Mouse (Mus musculus) kidney, adult 18-20 months (tissue): ENCODE results near the gene Crtam.

ENCODE experiments used
- DNase-seq: peaks from one replicate; pipeline ENCODE4 v3.0.0; 2021

The Crtam gene

DNA sequence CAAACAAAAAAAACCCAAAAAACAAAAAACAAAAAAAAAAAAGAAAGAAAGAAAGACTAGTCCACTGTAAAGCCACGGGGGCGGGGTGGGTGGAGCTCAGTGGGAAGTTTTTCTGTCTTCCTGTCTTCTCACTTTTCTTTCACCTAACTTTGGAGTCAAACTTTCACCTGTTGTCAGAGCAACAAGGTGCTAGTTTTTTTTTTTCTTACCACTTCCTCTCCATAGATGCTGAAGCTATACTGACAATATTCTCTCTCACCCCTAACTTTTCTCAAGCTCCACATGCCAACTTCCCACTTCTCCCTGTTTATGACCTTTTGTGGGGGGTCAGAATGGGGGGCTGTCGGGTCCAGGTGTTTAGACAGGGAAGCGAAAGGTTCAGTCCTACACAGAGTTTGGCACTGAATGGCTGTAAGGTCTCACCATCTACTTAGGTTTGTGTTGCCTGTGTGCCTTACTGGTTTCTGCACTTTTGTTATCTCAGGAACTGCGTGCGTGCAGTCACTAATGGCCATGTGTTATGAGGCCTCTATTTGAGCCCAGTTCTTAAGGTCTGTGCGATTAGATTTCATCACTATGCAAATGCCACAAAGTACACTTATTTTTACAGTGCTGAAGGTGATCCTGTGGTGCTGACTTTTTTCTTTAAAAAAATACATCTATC lies 7.2 kb downstream of the Crtam start:
- no peak for DNase-seq

DNA sequence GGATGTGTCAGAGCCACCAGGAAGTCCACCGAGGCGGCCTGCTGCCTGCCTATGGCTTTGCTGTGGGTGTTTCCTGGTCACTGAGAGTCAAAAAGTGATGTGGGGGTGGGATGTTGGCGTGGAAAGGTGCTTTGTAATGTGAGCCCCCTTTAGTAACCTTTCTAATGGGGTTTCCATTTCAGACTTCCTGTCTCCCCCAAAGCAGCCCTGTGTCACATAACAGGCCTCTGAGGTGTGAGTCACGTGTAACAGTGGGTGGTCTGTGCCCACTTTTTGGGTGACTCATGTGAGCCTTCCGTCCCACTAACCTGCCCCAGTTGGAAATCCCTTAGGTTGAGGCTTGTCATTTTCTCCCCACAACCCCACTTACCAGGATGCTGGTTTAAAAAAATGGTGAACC lies 10.4 kb downstream of the Crtam start:
- no peak for DNase-seq

- no peak for DNase-seq
These were observed 12.9 kb downstream of the Crtam start for GRCm38 (mm10) chr9:40991511-40991910.

- peak; percentile 38 for DNase-seq
These were observed 14.4 kb downstream of the Crtam start for GRCm38 (mm10) chr9:40989940-40990588.

GRCm38 (mm10) chr9:40984313-40984712 lies 20.1 kb downstream of the Crtam start:
- DNase-seq: no peak

- DNase-seq: no peak
These were observed 20.7 kb downstream of the Crtam start for GRCm38 (mm10) chr9:40983758-40984157.

- no peak for DNase-seq
These were observed 21.9 kb downstream of the Crtam start for GRCm38 (mm10) chr9:40982480-40982879.

GRCm38 (mm10) chr9:40974042-40974801 lies 30.2 kb downstream of the Crtam start:
- no peak for DNase-seq

DNA sequence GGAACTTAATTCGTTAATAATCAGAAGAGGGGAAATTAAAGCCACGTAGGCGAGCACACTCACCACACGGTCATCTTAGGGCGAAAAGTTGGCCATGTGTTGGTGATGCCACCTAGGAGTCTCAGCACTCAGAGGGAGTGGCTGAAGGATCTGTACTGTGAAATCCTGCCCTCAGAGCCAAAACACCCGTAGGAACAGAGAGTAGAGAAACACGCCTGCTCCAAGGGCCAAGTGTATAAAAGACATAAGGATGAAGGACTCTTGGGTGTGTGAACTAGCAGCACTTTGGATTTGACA lies 40.1 kb downstream of the Crtam start:
- no peak for DNase-seq

DNA sequence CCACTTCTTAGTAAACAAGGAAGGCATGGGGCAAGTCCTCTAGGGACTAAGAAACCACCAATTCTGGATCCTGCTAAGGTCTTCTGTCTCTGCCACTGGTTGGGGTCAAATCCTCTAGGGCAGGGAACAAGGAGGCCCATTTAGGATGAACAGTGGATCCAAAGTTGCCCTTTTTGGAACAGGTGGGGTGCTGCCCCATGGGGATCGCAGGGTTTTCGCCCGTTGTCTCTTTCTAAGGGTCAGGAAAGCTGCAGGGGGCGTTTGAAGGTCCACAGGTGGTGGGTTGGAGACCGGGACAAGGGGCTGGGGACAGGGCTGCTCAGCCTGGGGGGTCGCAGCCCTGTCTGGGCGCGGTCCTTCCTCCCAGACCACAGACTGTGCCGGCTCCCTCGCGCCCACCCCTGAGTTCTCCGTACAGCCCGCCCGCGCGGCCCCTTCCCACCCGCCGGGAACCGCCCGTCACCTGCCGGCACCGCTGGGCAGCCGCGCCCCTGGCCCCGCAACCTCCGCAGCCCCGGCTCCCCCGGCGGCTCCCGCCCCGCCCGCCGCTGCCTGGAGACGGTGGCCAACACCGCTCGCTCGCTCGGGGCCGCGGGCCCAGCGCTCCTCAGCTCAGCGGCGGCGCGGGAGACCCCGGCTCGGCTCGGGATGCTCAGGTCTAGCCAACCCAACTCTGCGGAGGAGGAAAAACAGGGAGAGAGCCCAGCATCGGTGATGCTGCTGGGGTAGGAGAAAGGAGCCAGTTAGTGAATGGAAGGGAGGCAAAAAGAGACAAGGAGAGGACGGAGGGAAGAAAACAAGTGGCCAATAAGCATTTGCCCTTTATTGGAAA lies 40.6 kb downstream of the Crtam start, which contains the start of gene Jhy:
Jhy (minus strand) TSS at position 533 of the 832 bp plus-strand sequence.
- DNase-seq: no peak

DNA sequence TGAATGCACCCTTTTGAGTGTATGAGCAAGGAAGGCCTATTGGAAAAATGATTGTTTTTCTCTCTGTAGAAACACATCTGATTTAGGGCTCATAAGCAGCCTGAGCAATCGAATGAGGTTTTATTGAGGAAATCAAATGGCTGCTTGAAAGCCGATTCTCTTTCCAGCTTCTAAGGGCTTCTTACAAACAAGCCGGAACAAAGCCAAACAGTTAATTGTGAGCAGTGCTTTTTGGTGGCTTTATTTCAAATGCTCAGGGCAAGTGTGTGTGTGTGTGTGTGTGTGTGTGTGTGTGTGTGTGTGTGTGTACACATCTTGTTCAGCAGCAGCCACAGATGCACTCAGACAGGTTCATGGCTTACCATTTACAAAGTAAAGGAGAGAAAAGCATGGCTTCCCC lies 43.0 kb downstream of the Crtam start:
- no peak for DNase-seq

DNA sequence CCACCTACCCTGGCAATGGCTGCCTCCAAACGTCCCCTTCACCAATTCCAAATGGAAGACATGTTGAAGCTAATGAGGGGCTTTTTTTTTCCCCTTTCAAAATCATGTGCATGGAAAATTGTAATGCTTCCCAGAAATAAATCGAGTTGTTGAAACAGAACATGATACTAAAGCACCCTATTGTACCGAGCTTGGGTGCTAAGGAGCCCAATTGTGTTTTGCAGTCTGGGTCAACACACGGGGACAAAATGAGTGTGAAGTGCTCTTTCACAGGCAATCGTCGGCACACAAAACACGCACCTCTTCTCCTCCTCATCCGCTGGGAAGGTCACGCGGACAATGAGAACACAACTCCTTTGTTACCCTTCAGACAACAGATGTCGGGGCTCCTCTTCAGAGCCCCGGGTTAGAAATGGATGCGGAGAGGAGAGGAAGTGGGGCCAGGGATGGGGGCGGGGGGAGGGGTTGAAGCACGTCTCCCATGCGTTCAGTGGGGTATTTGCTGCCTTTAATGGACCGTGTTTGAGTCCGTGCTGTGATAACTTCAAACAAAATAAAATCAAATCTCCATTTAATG lies 55.3 kb downstream of the Crtam start:
- DNase-seq: no peak

- DNase-seq: no peak
These were observed 56.0 kb downstream of the Crtam start for GRCm38 (mm10) chr9:40948473-40948872.

GRCm38 (mm10) chr9:40947131-40947530 lies 57.3 kb downstream of the Crtam start:
- no peak for DNase-seq

DNA sequence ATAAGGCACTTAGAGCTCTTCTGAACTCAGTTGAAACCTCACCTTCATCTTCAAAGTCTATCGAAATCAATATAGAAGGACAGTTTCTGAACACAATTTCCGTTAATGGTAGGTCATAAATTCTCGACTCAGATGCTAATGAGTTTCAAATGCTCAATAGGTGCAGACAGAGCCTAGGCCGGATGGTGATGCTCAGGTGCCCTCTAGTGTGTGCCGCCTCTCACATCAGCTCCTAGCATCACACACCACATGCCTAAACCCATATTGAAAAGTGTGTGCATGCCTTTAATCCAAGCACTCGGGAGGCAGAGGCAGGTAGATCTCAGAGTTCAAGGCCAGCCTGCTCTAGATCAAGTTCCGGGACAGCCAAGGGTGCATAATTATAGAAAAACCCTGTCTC lies 67.0 kb downstream of the Crtam start:
- no peak for DNase-seq

- DNase-seq: no peak
These were observed 71.1 kb downstream of the Crtam start for GRCm38 (mm10) chr9:40933323-40933722.

GRCm38 (mm10) chr9:40927351-40927980 lies 77.0 kb downstream of the Crtam start:
- DNase-seq: no peak
